Mouse (Mus musculus) neural tube, embryonic 11.5 days (tissue): Measurements from ENCODE around the gene Gtf3c6. TPM values are rescaled to one million over a fixed set of nuclear protein-coding genes. Genes with fewer than 3 reads are reported as not detected.
"Not testable (repeated sequence)": the region's sequence is repeated elsewhere in the genome, so short reads cannot be mapped to it uniquely, and the experiment has no call there.

Source experiments
- ATAC-seq: fragments of 200-750 bp; cut with Nextera tagmentation; 2 replicates; pipeline ENCODE4 v1.8.0; 2017; ENCODE audit warnings: moderate number of reproducible peaks, mild to moderate bottlenecking, moderate TSS enrichment, moderate library complexity; ENCODE audit not compliant: insufficient read depth, low FRiP score, low TSS enrichment
- DNase-seq: peaks from one replicate; pipeline ENCODE4 v3.0.0-alpha.2; 2015; ENCODE audit warnings: low spot score
- H3K27ac ChIP-seq: fragments of 300-500 bp; sonication (generic); 2 replicates; pipeline ENCODE4 v1.5.1; 2014; ENCODE audit warnings: low read depth, mild to moderate bottlenecking, low read length
- H3K27me3 ChIP-seq: fragments of 300-500 bp; sonication (generic); 2 replicates; pipeline ENCODE4 v1.6.1; 2014; ENCODE audit warnings: mild to moderate bottlenecking, low read length, mixed read lengths; ENCODE audit not compliant: control insufficient read depth, insufficient read depth
- H3K36me3 ChIP-seq: fragments of 300-500 bp; sonication (generic); 2 replicates; pipeline ENCODE4 v1.6.1; 2014; ENCODE audit warnings: mild to moderate bottlenecking, low read length, moderate library complexity, mixed read lengths; ENCODE audit not compliant: control insufficient read depth, insufficient read depth
- H3K4me1 ChIP-seq: fragments of 300-500 bp; sonication (generic); 2 replicates; pipeline ENCODE4 v1.6.1; 2014; ENCODE audit warnings: low read length, mixed read lengths; ENCODE audit not compliant: control insufficient read depth, insufficient read depth
- H3K4me2 ChIP-seq: fragments of 300-500 bp; sonication (generic); 2 replicates; pipeline ENCODE4 v1.6.1; 2014; ENCODE audit warnings: low read depth, mild to moderate bottlenecking, moderate library complexity
- H3K4me3 ChIP-seq: fragments of 300-500 bp; sonication (generic); 2 replicates; pipeline ENCODE4 v1.5.1; 2014; ENCODE audit warnings: low read depth, low read length
- H3K9ac ChIP-seq: fragments of 300-500 bp; sonication (generic); 2 replicates; pipeline ENCODE4 v1.6.1; 2014; ENCODE audit warnings: mild to moderate bottlenecking, low read length
- H3K9me3 ChIP-seq: fragments of 300-500 bp; sonication (generic); 2 replicates; pipeline ENCODE4 v1.6.1; 2016; ENCODE audit warnings: low read length; ENCODE audit not compliant: control insufficient read depth
- WGBS: fragments of 180-500 bp; shearing (Covaris S2); extraction: QIAGEN DNeasy Blood & Tissue Kit; methylation state at CpG from one replicate; pipeline ENCODE4 v1.1.7; 2014; 5-methylcytosine and 5-hydroxymethylcytosine counted together
- polyA plus RNA-seq: library from polyadenylated mRNA; unstranded; fragments of >200 nt; fragmentation: Nextera tagmentation; extraction: Ambion mirVana; gene quantifications from 2 replicates; pipeline ENCODE4 v1.2.1, GENCODE M21; 2014

Gene Gtf3c6
- polyA plus RNA-seq: 137 and 141 TPM in 2 replicates

DNA sequence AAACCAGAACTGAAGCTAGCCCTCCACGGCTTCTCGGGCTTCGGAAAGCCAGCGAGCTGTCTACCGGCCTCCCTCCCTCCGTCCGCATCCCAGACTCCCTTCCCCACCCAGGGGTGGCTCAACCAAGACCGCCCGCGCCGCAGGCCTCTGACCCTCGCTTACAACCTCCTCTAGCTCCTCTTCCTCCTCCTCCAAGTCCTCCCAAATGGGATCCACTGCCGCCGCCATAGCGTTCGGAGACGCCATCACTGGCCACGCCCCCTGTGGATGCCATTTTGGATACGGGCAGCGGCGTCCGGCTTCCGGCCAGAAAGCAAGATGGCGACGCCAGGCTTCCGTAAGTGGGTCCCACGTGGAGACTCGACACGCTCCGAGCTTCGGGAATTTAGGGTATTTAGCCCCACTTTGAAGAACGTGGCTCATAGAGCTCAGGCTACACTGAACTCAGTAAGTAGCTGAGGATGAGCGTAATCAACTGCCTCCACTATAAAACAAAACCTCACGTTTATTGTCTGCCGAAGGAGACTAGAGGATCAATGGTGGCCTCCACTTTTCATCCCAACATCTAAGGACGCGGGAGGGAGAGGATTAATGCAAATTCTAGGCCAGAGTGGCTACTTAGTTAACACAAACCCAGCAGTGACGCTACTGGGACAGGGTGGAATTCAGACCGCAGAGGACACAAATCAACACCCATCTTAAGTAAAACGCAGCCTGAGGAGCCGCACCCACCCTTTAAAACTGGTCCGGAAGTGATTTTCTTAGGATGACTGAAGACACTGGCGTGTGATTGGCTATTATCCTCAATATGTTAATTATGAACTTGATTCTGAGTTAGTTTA is at the start of gene Gtf3c6:
Gene Gtf3c6, minus strand, starts transcription at position 695 of the 842 bp plus-strand sequence.
- under 1% methylated on average over 43 of the region's 43 CpGs for WGBS
- H3K4me1 ChIP-seq: 0 out of 2 replicates have a peak, but pooled peaks cover 3% of the 10 kb centered on the region
- peak within 1 kb of the TSS; percentile 64 for H3K4me3 ChIP-seq
- 0 out of 2 replicates have a peak, but pooled peaks cover 2% of the 10 kb centered on the region for H3K36me3 ChIP-seq
- ATAC-seq (peak; percentile 71), DNase-seq (peak; percentile 94)
- H3K4me2 ChIP-seq: peak within 1 kb of the TSS; percentile 77
- H3K27me3 ChIP-seq: no peaks in the 10 kb centered on the region
- H3K9ac ChIP-seq: peak within 1 kb of the TSS; percentile 88
- H3K27ac ChIP-seq: peak within 1 kb of the TSS; percentile 77
- no peaks in the 10 kb centered on the region for H3K9me3 ChIP-seq

DNA sequence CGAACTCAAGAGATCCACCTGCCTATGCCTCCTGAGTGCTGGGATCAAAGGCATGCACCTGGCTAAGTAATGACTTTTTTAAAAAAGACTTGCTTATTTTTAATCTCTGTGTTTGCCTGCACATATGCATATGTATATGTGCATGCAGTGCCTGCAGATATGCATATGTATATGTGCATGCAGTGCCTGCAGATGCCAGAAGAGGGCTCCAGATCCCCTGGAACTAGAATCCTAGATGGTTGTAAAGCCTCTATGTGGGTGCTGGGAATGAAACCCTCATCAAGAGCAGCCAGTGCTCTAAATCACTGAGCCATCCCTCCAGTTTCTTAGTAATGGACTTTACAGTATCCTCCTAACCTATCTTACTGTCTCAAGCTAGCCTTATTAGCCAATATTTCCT is 48.1 kb upstream of the Gtf3c6 start:
- H3K4me2 ChIP-seq: no peak overlapping the region
- H3K36me3 ChIP-seq: no peaks in the 10 kb centered on the region
- 0 out of 2 replicates have a peak, but pooled peaks cover 2% of the 10 kb centered on the region for H3K9me3 ChIP-seq
- no peaks in the 10 kb centered on the region for H3K27me3 ChIP-seq
- no peak overlapping the region for H3K27ac ChIP-seq
- no peaks in the 10 kb centered on the region for H3K4me1 ChIP-seq
- DNase-seq (no peak), ATAC-seq (no peak)
- no peak overlapping the region for H3K4me3 ChIP-seq
- 83% methylated on average over 1 of the region's 1 CpGs for WGBS
- H3K9ac ChIP-seq: no peak overlapping the region

DNA sequence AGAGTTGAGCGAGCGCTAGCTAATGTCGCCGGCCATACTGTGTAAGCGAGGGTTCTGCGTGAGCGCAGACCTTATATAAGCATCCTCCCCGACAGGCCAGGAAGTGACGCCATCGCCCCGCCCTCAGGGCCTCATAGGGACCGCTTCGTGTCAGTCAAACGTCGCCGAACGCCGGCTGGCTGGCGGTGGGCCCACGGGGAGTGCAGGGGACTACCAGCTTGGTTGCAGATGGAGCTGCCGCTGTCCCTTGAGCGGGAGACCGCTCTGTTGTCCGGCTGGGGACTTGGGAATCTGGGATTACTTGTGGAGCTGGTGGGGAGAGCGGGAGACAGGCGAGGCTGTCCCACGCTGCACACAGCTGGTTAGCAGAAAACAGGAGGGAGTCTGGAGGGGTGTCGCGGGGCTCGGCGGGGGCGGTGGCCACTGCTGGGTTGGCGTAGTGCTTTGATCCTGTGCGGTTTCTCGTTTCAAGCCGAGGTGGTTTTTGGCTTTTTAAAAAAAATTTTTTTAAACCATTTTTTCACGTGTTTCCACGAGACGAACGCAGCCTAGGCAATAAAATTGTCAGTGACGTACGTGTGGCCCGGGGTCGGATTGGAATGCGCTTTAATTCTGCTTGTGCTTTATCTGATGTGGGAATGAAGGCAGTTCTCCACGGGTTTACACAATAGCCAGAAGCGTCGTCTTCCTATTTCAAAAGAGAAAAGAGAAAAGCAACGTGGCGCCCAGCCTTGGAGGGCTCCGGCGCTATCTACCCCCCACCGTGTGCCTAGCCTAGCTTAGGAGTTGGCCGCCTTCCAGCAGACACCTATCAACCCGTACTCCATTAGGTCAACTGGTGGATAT is 44.5 kb upstream of the Gtf3c6 start, which contains the start of gene Amd1:
Gene Amd1, minus strand, starts transcription at position 47 of the 846 bp plus-strand sequence.
- under 1% methylated on average over 55 of the region's 55 CpGs for WGBS
- Histone ChIP-seq H3K36me3 (no peaks in the 10 kb centered on the region), H3K4me3 (peak within 1 kb of the TSS; percentile 99), H3K4me2 (peak within 1 kb of the TSS; percentile 64), H3K4me1 (peaks cover 8% of the 10 kb centered on the region; the same call in 1 of the 2 replicates), H3K27ac (peak within 1 kb of the TSS; percentile 98), H3K9me3 (0 out of 2 replicates have a peak, but pooled peaks cover 2% of the 10 kb centered on the region), H3K9ac (peak within 1 kb of the TSS; percentile 96), H3K27me3 (no peaks in the 10 kb centered on the region)
- ATAC-seq: peak; percentile 97
- DNase-seq: peak; percentile 100

DNA sequence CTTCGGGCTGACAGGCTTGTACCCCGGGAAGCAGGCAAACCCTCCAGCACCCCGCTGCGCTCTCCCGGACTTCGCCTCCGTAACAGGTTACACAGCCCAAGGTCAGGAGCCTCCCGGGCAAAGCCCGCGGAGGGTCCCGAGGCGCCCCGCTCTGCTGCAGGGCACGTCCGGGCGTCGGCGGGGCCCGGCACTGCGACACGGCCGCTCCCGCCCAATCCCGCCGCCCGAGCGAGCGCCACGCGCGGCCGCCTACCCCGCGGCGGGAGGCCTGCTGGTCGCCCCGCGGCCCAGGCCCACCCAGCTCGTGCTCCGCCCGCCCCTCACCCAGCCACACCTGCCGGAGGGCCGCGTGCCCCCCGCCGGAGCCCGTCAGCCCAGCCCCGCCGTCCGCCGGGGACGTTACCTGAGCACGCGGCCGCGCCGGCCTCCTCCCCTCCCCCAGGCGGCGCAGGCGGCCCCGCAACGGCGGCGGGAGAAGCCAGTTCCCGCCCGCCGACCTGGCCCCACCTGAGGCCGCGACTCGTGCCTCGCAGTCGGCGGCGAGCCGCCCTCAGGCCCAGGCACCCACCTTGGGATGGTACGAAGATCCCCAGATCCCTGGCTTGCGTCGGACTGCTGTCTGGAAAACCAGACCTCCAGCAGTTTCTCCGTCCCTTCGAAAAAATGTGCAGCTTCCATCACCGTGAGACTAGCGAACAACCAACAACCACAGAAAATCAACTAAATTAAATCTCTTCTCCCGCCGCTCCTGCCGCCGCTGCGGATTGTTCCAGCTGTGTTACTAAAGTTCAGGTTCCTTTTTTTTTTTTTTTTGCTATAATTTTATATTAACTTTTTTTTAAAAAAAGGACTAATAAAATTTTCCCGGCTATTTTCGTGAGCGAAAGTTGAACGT is 43.5 kb upstream of the Gtf3c6 start:
- peak overlapping the region; percentile 84 for H3K27ac ChIP-seq
- peak overlapping the region; percentile 99 for H3K4me3 ChIP-seq
- not testable (repeated sequence) for H3K36me3 ChIP-seq, H3K9me3 ChIP-seq, H3K4me1 ChIP-seq, H3K27me3 ChIP-seq
- H3K4me2 ChIP-seq: peak overlapping the region; percentile 50
- ATAC-seq: peak; percentile 31
- WGBS: under 1% methylated on average over 55 of the region's 91 CpGs
- H3K9ac ChIP-seq: peak overlapping the region; percentile 96
- DNase-seq: peak; percentile 61

DNA sequence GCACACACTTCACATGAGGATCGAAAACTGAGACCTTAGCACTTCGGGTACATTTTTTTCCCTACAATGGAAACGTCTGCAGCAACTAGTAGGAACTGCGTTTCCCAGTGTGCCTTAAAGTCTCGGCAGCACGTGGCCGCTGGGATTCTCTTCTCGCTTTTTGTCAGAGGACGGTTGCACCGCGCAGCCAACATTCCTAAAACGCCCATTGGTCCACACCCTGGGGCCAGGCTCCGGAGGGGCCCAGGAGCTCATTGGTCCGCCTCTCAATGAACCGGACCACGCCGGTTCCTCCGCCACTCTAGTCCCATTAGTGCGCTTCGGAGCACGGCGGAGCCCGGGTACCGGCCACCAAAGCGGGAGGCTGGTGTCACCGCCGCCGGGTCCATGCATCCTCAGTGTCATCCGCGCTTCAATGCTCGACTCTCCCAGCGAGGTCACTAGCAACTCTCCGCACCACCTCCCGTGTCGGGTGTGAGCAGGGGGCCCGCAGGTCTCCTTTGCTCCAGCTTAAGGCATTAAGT is 42.8 kb upstream of the Gtf3c6 start:
- Histone ChIP-seq H3K27me3 (no peaks in the 10 kb centered on the region), H3K9ac (peak overlapping the region; percentile 96), H3K4me3 (peak overlapping the region; percentile 99), H3K27ac (peak overlapping the region; percentile 84), H3K4me2 (peak overlapping the region; percentile 50), H3K4me1 (peaks cover 8% of the 10 kb centered on the region; the same call in 1 of the 2 replicates), H3K36me3 (no peaks in the 10 kb centered on the region), H3K9me3 (no peaks in the 10 kb centered on the region)
- ATAC-seq: peak; percentile 80
- WGBS: under 1% methylated on average over 36 of the region's 36 CpGs
- peak; percentile 91 for DNase-seq

DNA sequence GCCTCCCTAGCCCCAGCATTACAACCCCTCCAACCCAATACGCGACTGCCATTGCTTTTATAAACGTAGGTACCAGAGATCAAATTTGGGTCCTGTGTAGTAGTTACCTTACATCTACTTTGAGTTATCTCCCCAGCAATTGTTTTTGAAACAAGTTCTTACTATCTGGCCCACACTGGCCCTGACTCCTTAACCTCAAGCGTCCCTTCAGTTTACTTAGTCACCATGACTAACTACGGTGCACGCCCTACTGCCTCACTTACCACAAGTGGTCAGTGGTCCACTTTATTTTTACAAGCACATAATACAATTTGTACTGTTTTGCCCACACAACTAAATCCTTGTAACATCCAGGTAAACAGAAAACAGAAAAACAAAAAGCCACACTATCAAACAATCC is 34.7 kb upstream of the Gtf3c6 start:
- no peaks in the 10 kb centered on the region for H3K36me3 ChIP-seq
- no peak for ATAC-seq
- no peak overlapping the region for H3K4me2 ChIP-seq
- H3K27ac ChIP-seq: no peak overlapping the region
- DNase-seq: no peak
- H3K9ac ChIP-seq: no peak overlapping the region
- no peaks in the 10 kb centered on the region for H3K27me3 ChIP-seq
- 94% methylated on average over 6 of the region's 6 CpGs for WGBS
- no peaks in the 10 kb centered on the region for H3K9me3 ChIP-seq
- H3K4me1 ChIP-seq: no peaks in the 10 kb centered on the region
- H3K4me3 ChIP-seq: no peak overlapping the region

DNA sequence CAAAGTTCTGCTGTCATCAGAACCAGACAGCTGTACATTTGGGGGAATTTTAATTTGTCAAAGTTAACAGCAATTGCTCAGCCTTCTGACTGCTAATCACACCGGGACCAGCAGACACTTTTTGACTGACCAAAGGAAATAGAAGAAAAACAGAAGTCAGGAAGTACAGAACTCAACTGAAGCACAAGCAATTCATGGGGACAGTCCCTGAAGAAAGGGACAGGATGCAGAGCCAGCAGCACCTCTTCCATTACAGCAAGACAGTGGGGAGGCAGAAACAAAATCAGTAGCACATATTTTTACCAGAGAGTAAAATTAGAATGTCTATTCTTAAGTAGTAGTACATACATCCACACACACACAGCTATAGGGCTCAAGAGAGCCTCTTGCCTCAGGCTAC is 28.9 kb upstream of the Gtf3c6 start:
- WGBS: 90% methylated on average over 1 of the region's 1 CpGs
- no peak for ATAC-seq
- peaks cover 3% of the 10 kb centered on the region for H3K36me3 ChIP-seq

DNA sequence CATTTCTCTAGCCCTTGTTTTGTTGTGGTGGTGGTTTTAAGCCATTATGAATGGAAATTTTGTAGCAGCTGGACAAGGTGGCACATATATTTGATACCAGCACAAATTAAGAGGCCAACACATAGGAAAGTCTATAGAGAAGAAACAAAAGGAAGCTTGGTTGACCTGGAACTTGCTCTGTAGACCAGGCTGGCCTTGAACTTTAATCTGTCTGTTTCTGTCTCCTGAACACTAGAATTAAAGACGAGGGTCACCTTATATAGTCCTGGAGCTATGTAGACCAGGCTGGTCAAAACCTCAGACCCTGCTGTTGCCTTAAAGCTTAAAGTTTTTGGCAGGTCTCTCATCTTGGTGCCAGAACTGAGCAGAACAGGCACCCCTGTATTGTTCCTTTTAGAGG is 27.7 kb upstream of the Gtf3c6 start:
- DNase-seq: no peak
- no peaks in the 10 kb centered on the region for H3K4me1 ChIP-seq
- H3K36me3 ChIP-seq: peaks cover 3% of the 10 kb centered on the region
- no peaks in the 10 kb centered on the region for H3K9me3 ChIP-seq
- no peak overlapping the region for H3K4me2 ChIP-seq
- H3K27me3 ChIP-seq: no peaks in the 10 kb centered on the region
- WGBS: 79% methylated on average over 1 of the region's 1 CpGs
- no peak overlapping the region for H3K27ac ChIP-seq
- H3K4me3 ChIP-seq: no peak overlapping the region
- no peak overlapping the region for H3K9ac ChIP-seq
- ATAC-seq: no peak

More for the DNA sequence above, 28.9 kb upstream of the Gtf3c6 start:
- H3K4me1 ChIP-seq: no peaks in the 10 kb centered on the region
- H3K27ac ChIP-seq: no peak overlapping the region
- H3K9me3 ChIP-seq: no peaks in the 10 kb centered on the region
- no peak overlapping the region for H3K9ac ChIP-seq
- no peak overlapping the region for H3K4me2 ChIP-seq
- H3K4me3 ChIP-seq: no peak overlapping the region
- no peaks in the 10 kb centered on the region for H3K27me3 ChIP-seq
- no peak for DNase-seq
